Comparison of ENCODE assay signal across 26 mouse cellular contexts in genomic region chr6:135375818-135376217, GRCm38 (mm10). TPM values are rescaled to one million over a fixed set of nuclear protein-coding genes. Genes with fewer than 3 reads are reported as not detected.
DNase-seq lines count a peak whose midpoint lies in the region; ATAC-seq and TF ChIP-seq lines count a peak whose summit lies in the region.
"Had no signal": no experiment of that assay in that cellular context is flagged by ENCODE, and none has a peak within 500 bp of the region (broad histone marks: within the 10 kb centered on the region; RNA-seq: fewer than 3 reads in every experiment).

No protein-coding gene starts in this region.

- H3K4me3 ChIP-seq in hindbrain, embryonic 12.5 days, result no peak overlapping the region
- H3K4me3 ChIP-seq in hindbrain, postnatal 0 days (ENCODE audit: low read length), result no peak overlapping the region
- no peak overlapping the region for H3K4me3 ChIP-seq in midbrain, embryonic 15.5 days
- no peak overlapping the region for H3K4me3 ChIP-seq in midbrain, embryonic 11.5 days (ENCODE audit: low read depth, low read length)
- no peak overlapping the region for H3K4me3 ChIP-seq in forebrain, embryonic 16.5 days (replicated peaks; ENCODE audit: low read length)
- no peak overlapping the region for H3K4me3 ChIP-seq in hindbrain, embryonic 16.5 days (ENCODE audit: low read length)
- H3K4me3 ChIP-seq: embryonic facial prominence, embryonic 13.5 days; heart, embryonic 12.5 days; liver, embryonic 12.5 days; midbrain, embryonic 12.5 days; myocyte had no signal

- H3K27ac ChIP-seq in hindbrain, embryonic 12.5 days, result no peak overlapping the region
- H3K27ac ChIP-seq in hindbrain, postnatal 0 days, result no peak overlapping the region
- H3K27ac ChIP-seq in midbrain, embryonic 15.5 days, result no peak overlapping the region
- H3K27ac ChIP-seq in midbrain, embryonic 11.5 days (ENCODE audit: low read depth, low read length), result no peak overlapping the region
- no peak overlapping the region for H3K27ac ChIP-seq in forebrain, embryonic 16.5 days (ENCODE audit: low read length)
- H3K27ac ChIP-seq in hindbrain, embryonic 16.5 days (ENCODE audit: low read depth, low read length), result no peak overlapping the region
- H3K27ac ChIP-seq: liver, embryonic 12.5 days; midbrain, embryonic 12.5 days had no signal

- TF ChIP-seq CTCF in hindbrain, postnatal 0 days (IDR thresholded peaks at IDR 0.05; ENCODE audit: low read depth), result no peak

- no peak overlapping the region for H3K9ac ChIP-seq in hindbrain, embryonic 12.5 days
- no peak overlapping the region for H3K9ac ChIP-seq in hindbrain, postnatal 0 days (replicated peaks; ENCODE audit: low read length)
- no peak overlapping the region for H3K9ac ChIP-seq in midbrain, embryonic 15.5 days
- H3K9ac ChIP-seq in midbrain, embryonic 11.5 days (ENCODE audit: low read length), result no peak overlapping the region
- no peak overlapping the region for H3K9ac ChIP-seq in forebrain, embryonic 16.5 days (replicated peaks; ENCODE audit: low read depth, low read length)
- no peak overlapping the region for H3K9ac ChIP-seq in hindbrain, embryonic 16.5 days (ENCODE audit: low read depth, low read length)
- H3K9ac ChIP-seq: embryonic facial prominence, embryonic 13.5 days; heart, embryonic 12.5 days; liver, embryonic 12.5 days; midbrain, embryonic 12.5 days had no signal

- 48% methylated on average over 5 of the region's 5 CpGs for WGBS in hindbrain, embryonic 12.5 days
- 64% methylated on average over 5 of the region's 5 CpGs for WGBS in hindbrain, postnatal 0 days
- WGBS in midbrain, embryonic 15.5 days, result 53% methylated on average over 5 of the region's 5 CpGs
- 66% methylated on average over 5 of the region's 5 CpGs for WGBS in midbrain, embryonic 11.5 days
- WGBS in forebrain, embryonic 16.5 days, result 52% methylated on average over 5 of the region's 5 CpGs
- WGBS in hindbrain, embryonic 16.5 days, result 46% methylated on average over 5 of the region's 5 CpGs

- H3K4me1 ChIP-seq in hindbrain, embryonic 12.5 days, result peaks cover 12% of the 10 kb centered on the region
- H3K4me1 ChIP-seq in hindbrain, postnatal 0 days (ENCODE audit: insufficient read depth, low read length), result no peaks in the 10 kb centered on the region
- H3K4me1 ChIP-seq in midbrain, embryonic 15.5 days, result peaks cover 13% of the 10 kb centered on the region; the same call in 1 of the 2 replicates
- no peaks in the 10 kb centered on the region for H3K4me1 ChIP-seq in midbrain, embryonic 11.5 days (ENCODE audit: control insufficient read depth, insufficient read depth, low read length)
- peaks cover 13% of the 10 kb centered on the region for H3K4me1 ChIP-seq in forebrain, embryonic 16.5 days (replicated peaks; ENCODE audit: control insufficient read depth, insufficient read depth, low read length)
- peaks cover 5% of the 10 kb centered on the region for H3K4me1 ChIP-seq in hindbrain, embryonic 16.5 days (ENCODE audit: control insufficient read depth, insufficient read depth, low read depth, low read length)
- H3K4me1 ChIP-seq: liver, embryonic 12.5 days had no signal

- no peaks in the 10 kb centered on the region for H3K9me3 ChIP-seq in hindbrain, embryonic 12.5 days (replicated peaks)
- H3K9me3 ChIP-seq in hindbrain, postnatal 0 days (ENCODE audit: low read length), result no peaks in the 10 kb centered on the region
- no peaks in the 10 kb centered on the region for H3K9me3 ChIP-seq in midbrain, embryonic 15.5 days
- no peaks in the 10 kb centered on the region for H3K9me3 ChIP-seq in midbrain, embryonic 11.5 days (ENCODE audit: control insufficient read depth, low read length)
- no peaks in the 10 kb centered on the region for H3K9me3 ChIP-seq in forebrain, embryonic 16.5 days (ENCODE audit: control insufficient read depth, low read length)
- H3K9me3 ChIP-seq in hindbrain, embryonic 16.5 days (ENCODE audit: control insufficient read depth, low read length), result no peaks in the 10 kb centered on the region
- H3K9me3 ChIP-seq: embryonic facial prominence, embryonic 13.5 days; heart, embryonic 12.5 days; liver, embryonic 12.5 days; midbrain, embryonic 12.5 days had no signal

- no peaks in the 10 kb centered on the region for H3K27me3 ChIP-seq in hindbrain, embryonic 12.5 days
- no peaks in the 10 kb centered on the region for H3K27me3 ChIP-seq in hindbrain, postnatal 0 days (ENCODE audit: insufficient read depth, low read length)
- H3K27me3 ChIP-seq in midbrain, embryonic 15.5 days (replicated peaks), result 0 out of 2 replicates have a peak, but pooled peaks cover 2% of the 10 kb centered on the region
- no peaks in the 10 kb centered on the region for H3K27me3 ChIP-seq in midbrain, embryonic 11.5 days (ENCODE audit: control insufficient read depth, insufficient read depth, low read length)
- no peaks in the 10 kb centered on the region for H3K27me3 ChIP-seq in forebrain, embryonic 16.5 days (replicated peaks; ENCODE audit: control insufficient read depth, insufficient read depth, low read length)
- H3K27me3 ChIP-seq in hindbrain, embryonic 16.5 days (replicated peaks; ENCODE audit: control insufficient read depth, insufficient read depth, low read length), result no peaks in the 10 kb centered on the region
- H3K27me3 ChIP-seq: embryonic facial prominence, embryonic 13.5 days had no signal

- no peak overlapping the region for H3K4me2 ChIP-seq in hindbrain, embryonic 12.5 days (replicated peaks)
- no peak overlapping the region for H3K4me2 ChIP-seq in hindbrain, postnatal 0 days (ENCODE audit: low read depth, low read length)
- H3K4me2 ChIP-seq in midbrain, embryonic 15.5 days, result no peak overlapping the region
- H3K4me2 ChIP-seq in midbrain, embryonic 11.5 days, result no peak overlapping the region
- no peak overlapping the region for H3K4me2 ChIP-seq in forebrain, embryonic 16.5 days (ENCODE audit: low read length)
- H3K4me2 ChIP-seq in hindbrain, embryonic 16.5 days (ENCODE audit: low read length), result no peak overlapping the region
- H3K4me2 ChIP-seq: embryonic facial prominence, embryonic 13.5 days; heart, embryonic 12.5 days; liver, embryonic 12.5 days; midbrain, embryonic 12.5 days had no signal

- H3K36me3 ChIP-seq in hindbrain, embryonic 12.5 days, result no peaks in the 10 kb centered on the region
- H3K36me3 ChIP-seq in hindbrain, postnatal 0 days (ENCODE audit: insufficient read depth, low read length), result no peaks in the 10 kb centered on the region
- H3K36me3 ChIP-seq in midbrain, embryonic 15.5 days (replicated peaks), result no peaks in the 10 kb centered on the region
- no peaks in the 10 kb centered on the region for H3K36me3 ChIP-seq in midbrain, embryonic 11.5 days (ENCODE audit: control insufficient read depth, insufficient read depth, low read length)
- no peaks in the 10 kb centered on the region for H3K36me3 ChIP-seq in forebrain, embryonic 16.5 days (ENCODE audit: control insufficient read depth, insufficient read depth)
- H3K36me3 ChIP-seq in hindbrain, embryonic 16.5 days (ENCODE audit: control insufficient read depth, insufficient read depth, low read length), result no peaks in the 10 kb centered on the region
- H3K36me3 ChIP-seq: liver, embryonic 12.5 days; midbrain, embryonic 12.5 days had no signal

- peak; percentile 35; the same call in 1 of the 2 replicates for ATAC-seq in hindbrain, embryonic 12.5 days (ENCODE audit: low FRiP score)
- ATAC-seq in hindbrain, postnatal 0 days, result no peak; the same call in 1 of the 2 replicates
- peak; percentile 55; the same call in 1 of the 2 replicates for ATAC-seq in midbrain, embryonic 15.5 days (replicated peaks)
- no peak for ATAC-seq in midbrain, embryonic 11.5 days (ENCODE audit: low FRiP score)
- peak; percentile 60 for ATAC-seq in forebrain, embryonic 16.5 days
- peak; percentile 64 for ATAC-seq in hindbrain, embryonic 16.5 days
- ATAC-seq: inflammation-experienced regulatory T-cells, adult 6 months; liver, embryonic 12.5 days had no signal

- DNase-seq in hindbrain, postnatal 0 days (ENCODE audit: low spot score), result no peak
- DNase-seq in midbrain, embryonic 11.5 days (ENCODE audit: low spot score, missing footprints), result no peak
- no peak for DNase-seq in kidney, adult 18-20 months
- no peak for DNase-seq in thymus, postnatal 36 days
- DNase-seq: adrenal gland, adult 2 months; cerebellum, adult 18-20 months; cerebellum, postnatal 25 days; gastrocnemius, postnatal 10 days; heart, postnatal 10 days; kidney, adult 2 months; kidney, postnatal 10 days; lung, adult 18-20 months; lung, postnatal 10 days; right cerebral cortex, postnatal 14 days had no signal

RNA-seq across cellular contexts. Expression of gene Emp1, which starts 13.5 kb away (rescaled TPM):
- 19.4 and 22.2 TPM in 2 replicates for polyA plus RNA-seq in hindbrain, embryonic 12.5 days (2016; fragmentation: Nextera tagmentation; extraction: Ambion mirVana)
- total RNA-seq in hindbrain, postnatal 0 days (2014; rRNA removed), result 40.2 and 53.2 TPM in 2 replicates
- polyA plus RNA-seq in hindbrain, postnatal 0 days (2015; fragmentation: Nextera tagmentation; extraction: Ambion mirVana), result 7.8 and 8.6 TPM in 2 replicates
- polyA plus RNA-seq in midbrain, embryonic 15.5 days (2015; fragmentation: Nextera tagmentation; extraction: Ambion mirVana), result 7.3 and 7.6 TPM in 2 replicates
- 5.9 and 6.4 TPM in 2 replicates for polyA plus RNA-seq in midbrain, embryonic 11.5 days (2014; fragmentation: Nextera tagmentation; extraction: Ambion mirVana)
- 4.7 and 9.2 TPM in 2 replicates for polyA plus RNA-seq in forebrain, embryonic 16.5 days (2015; fragmentation: Nextera tagmentation; extraction: Ambion mirVana)
- 9.9 and 13.0 TPM in 2 replicates for polyA plus RNA-seq in hindbrain, embryonic 16.5 days (2015; fragmentation: Nextera tagmentation; extraction: Ambion mirVana)
- total RNA-seq: granulocyte monocyte progenitor cell, adult 5-6 weeks; MEL had no signal

Comparison
In these comparisons a context has a peak if more than half of its experiments do, and no peak if none do; other contexts are left out.
1. ATAC-seq: peak in hindbrain, embryonic 12.5 days (single experiment), midbrain, embryonic 15.5 days (single experiment), forebrain, embryonic 16.5 days (single experiment) and hindbrain, embryonic 16.5 days (single experiment); none in hindbrain, postnatal 0 days (single experiment) and midbrain, embryonic 11.5 days (single experiment).